Mouse (Mus musculus): ENCODE data around the gene Ahcy.
"Not testable (repeated sequence)": the region's sequence is repeated elsewhere in the genome, so short reads cannot be mapped to it uniquely, and the experiment has no call there.

Gene Ahcy

DNA sequence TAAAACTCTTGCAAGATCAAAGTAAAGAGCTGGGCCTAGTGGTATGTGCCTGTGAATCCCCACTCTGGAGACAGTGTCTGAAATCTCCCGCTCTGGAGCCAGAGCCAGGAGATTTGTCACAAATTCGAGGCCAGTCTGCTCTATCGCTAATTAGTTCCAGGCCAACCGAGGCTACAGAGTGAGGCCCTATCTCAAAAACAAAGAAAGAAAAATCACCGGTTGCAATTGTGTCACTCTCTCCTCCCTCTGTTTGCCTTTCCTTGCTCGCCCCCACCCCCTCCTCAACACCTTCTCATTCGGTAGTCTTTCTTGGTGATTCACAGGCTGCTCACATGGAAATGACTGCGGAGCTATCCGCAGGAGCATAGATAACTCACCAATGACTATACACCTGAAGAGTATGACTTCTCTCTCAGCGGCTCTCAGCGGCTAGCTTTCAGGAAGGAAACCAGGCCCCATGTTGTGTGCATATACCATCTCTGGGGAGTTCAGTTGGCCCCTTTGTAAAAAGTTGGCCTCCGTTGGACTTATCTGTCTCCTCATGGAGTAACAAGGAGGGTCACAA is 551 bp upstream of the Ahcy start:
- DNase-seq (ENCODE audit: low read depth, low spot score): peak; percentile 34

DNA sequence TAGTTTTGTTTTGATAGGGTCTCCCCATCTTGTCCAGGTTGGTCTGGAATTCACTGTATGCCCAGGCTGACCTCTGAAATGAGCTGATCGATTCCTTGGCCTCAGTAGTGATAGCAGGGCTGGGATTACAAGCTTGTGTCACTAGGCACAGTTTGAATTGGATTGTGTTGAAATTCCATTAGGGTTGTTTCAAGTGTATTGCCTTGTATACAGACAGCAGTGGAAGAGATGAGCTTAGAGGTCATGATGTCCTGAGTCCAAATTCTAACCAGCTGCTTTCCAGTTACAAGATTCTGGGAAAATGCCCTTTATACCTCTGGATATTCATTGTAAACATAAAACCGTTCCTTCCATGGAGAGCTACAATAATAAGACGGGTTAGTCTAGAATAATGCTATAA is 950 bp downstream of the Ahcy start:
- no peak for DNase-seq (ENCODE audit: low read depth, low spot score)

DNA sequence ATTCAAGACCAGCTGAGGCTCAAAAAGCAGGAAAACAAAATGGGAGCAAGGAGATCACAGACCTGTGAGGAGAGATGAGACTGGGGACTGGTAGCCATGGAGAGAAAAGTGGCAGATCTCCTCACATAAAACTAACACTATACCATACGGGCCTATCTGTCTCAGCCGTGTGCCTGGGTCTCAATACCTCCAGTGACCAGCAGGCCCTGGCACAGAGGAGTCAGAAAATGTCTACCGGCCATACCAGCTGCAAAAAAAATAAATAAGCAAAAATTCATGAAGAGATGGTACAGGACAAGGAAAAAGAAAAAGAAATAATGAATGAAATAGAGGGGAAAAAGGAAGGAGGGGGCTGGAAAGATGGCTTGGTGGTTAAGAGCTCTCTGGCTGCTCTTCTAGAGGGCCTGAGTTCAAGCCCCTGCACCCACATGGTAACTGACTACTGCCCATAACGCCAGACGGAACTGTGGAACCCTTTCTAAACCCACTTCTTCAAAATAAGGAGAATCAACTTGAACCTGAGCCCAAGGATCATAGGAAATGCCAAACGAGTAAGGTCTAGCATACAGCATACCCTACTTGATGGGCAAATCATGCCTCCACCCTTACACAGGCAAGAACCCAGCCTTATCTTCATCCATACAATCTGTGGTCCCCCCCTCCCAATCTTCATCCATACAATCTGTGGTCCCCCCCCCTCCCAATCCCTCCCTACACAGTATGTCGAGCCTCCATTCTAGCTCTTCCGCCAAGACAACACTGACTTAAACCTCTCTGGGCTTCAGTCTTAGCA is 1.7 kb downstream of the Ahcy start:
- no peak for DNase-seq (ENCODE audit: low read depth, low spot score)

DNA sequence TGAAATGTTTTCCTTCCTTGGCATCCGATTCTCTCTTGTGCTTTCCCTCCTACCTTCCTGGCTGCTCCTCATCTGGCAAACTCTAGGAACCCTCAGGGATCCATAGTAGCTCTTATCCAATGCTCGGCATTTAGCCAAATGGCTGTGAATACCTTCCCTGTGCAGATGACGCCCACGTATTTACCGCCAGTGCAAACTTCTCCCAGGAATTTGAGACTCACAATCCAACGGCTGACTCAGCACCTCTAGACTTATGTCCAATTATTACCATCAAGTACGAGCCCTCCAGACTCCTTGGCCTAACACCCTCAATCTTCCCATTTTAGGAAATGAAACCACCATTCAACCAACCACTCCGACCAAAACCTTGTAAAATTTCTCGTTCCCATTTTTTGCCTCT is 3.3 kb downstream of the Ahcy start:
- DNase-seq (ENCODE audit: low read depth, low spot score): no peak

DNA sequence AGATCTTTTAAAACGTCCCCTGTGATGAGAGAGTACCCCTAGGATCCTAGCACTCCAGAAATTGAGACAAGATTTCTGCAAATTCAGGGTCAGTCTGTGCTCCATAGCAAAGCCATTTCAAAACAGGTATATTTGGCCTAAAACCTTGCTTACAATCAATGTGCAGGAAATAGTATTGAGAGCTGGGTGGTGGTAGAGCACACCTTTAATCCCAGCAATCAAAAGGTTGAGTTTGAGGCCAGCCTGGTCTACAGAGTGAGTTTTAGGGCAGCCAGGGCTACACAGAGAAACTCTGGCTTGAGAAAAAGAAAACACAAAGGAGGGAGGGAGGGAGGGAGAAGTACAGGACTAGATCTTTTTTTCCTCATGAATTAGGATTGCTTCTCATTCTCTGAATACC is 16.9 kb downstream of the Ahcy start:
- DNase-seq (ENCODE audit: low read depth, low spot score): no peak

DNA sequence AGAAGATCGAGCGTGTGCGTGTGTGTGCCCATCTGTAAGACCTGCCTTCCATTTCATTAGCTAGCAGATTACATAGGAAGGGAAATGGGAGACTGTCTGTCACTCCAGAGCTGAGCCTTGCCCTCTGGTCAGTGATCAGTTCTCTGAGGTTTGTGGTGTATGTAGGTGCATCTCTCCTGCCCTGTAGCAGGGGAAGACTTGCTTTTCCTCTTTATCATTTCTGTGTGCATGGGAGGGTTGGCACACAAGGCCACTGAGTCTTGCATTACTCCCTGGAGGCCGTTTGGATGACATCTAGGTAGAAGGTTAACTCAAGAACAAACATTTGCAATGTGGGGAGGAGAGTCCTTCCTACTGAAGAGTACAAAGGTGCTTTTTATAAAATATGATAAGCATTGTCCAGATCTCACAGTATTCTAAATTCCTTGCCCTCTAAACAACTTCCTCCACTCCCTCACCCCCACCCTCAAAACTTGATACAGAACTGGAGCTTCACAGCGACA is 18.2 kb downstream of the Ahcy start:
- no peak for DNase-seq (ENCODE audit: low read depth, low spot score)

DNA sequence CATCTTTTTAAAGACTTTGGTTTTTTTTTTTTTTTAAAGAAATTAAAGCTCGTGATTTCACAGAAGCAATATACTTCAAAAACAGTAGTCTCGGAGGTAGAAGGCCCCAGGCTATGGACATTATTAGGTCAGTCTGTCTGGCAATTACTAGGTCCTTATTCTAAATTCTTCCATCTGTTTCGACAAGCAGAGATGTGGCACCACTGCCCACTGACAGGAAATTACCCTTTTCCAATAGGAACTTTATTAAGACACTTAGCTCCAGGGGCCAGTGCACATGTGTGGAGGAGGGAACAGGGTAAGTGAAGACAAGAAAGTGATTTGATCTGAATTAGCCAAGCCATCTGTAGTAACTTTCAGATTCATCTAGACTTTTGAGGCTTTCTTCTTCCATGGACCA is 19.6 kb downstream of the Ahcy start:
- DNase-seq (ENCODE audit: low read depth, low spot score): no peak

DNA sequence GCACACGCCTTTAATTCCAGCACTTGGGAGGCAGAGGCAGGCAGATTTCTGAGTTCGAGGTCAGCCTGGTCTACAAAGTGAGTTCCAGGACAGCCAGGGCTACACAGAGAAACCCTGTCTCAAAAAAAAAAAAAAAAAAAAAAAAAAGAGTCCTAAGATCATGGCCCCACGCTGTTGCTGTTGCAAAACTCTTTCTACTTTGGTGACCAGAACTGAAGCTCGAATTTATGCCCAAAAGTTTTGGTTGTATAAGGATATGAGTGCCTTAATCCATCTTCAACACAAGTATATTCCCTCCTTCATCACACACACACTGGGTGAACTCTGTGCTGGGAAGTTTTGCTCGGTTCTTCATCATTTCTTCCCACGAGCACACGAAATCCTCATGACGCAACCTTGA is 20.8 kb downstream of the Ahcy start:
- not testable (repeated sequence) for DNase-seq (ENCODE audit: low read depth, low spot score)

DNA sequence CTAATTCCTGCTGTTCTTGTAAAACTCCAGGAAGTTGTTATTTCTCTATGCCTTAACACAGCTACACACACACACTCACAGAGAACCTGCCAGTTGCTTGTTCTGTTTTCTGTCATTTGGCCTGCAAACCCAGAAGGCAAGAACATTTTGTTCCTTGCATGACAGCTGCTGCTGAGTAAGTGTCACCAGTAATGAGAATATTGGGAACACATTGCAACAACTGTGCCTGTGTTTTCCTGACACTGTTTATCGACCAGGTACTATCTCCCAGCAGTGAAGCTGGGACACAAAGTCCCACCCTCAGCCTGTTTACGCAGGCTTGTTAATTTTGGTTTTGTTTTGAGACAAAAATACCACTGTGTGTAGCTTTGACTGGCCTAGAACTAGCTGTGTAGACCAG is 21.6 kb downstream of the Ahcy start:
- DNase-seq (ENCODE audit: low read depth, low spot score): no peak

DNA sequence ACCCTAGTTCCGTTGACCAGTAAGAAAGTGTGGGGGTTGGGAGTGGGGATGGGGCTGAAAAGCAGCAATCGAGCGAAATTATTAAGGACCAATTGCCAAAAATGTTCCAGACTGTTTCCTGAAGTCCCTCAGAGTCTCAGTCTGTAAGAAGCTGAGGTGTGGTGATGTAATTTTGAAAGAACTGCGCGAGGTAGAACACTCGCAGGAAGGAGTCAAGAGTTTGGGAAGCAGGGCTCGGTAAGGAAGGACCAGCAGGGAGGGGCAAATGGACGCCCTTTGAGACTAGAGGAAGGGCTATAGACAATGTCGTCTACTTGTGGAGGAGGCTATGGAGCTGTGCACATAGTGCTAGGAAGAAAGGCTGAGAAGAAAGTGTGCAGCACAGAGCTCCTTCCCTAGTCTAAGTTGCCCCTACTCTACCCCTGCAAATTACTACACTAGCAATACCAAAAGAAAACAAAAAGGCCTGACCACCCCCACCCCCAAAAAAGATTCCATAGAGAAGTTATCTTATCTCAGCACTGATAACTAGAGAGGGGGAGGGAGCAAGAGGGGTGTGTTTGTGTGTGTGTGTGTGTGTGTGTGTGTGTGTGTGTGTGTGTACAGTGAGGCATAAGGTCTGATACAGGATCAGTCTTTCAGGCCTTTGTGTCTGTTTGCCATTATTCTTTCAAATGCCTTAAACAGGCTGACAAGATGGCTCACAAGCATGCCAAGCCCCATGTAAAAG is 22.5 kb downstream of the Ahcy start:
- DNase-seq (ENCODE audit: low read depth, low spot score): no peak

DNA sequence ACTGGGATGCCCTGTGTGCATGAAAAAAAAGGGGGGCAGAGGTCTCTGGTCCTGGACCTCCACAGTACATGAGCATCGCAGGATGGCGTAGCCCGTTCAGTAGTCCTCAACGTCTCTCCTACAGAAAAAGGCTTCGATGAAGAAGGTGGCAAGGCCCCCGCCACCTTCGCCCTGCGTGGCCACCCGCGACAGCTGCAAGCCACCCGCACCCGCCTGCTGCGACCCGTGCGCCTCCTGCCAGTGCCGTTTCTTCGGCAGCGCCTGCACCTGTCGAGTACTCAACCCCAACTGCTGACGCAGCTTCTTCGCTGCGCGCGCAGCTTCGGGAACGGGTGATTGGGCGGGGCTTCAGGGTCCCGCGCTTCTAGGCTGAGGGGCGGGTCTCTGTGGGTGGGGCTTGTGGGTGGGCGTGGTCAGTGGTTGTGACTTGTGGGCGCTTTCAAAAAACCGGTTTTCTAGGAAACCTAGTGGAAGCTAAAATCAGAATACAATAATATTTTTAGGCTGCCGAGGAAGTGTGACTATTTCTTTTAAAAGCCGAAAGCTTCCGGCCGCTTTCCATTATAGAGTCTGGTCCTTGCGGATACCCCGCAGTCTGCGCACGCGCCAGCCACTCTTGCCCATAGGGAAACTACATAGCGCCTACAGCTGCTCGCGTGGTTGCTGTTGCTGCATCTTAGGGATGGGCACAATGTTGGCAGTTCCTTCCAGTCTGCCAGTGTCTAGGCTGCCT is 23.6 kb downstream of the Ahcy start:
- DNase-seq (ENCODE audit: low read depth, low spot score): peak; percentile 98

DNA sequence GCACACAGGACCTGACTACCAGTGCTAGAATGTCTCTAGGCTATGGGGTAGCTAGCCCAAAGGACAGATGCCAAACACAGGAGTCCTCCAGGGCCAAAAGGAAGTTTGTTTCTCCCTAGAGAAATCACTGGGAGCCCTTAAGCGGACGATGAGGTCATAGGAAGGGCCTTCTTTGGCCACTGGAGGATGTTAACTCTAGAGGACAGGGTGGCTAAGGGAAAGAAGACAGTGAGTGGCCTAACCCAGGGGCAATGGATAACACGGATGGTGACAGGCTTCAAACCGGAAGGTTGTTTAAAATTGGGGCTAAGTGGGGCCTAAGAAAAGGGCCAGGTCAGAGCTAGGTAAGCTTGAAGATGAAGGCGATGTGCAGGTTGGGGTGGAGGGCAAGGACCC is 24.2 kb downstream of the Ahcy start:
- DNase-seq (ENCODE audit: low read depth, low spot score): no peak

DNA sequence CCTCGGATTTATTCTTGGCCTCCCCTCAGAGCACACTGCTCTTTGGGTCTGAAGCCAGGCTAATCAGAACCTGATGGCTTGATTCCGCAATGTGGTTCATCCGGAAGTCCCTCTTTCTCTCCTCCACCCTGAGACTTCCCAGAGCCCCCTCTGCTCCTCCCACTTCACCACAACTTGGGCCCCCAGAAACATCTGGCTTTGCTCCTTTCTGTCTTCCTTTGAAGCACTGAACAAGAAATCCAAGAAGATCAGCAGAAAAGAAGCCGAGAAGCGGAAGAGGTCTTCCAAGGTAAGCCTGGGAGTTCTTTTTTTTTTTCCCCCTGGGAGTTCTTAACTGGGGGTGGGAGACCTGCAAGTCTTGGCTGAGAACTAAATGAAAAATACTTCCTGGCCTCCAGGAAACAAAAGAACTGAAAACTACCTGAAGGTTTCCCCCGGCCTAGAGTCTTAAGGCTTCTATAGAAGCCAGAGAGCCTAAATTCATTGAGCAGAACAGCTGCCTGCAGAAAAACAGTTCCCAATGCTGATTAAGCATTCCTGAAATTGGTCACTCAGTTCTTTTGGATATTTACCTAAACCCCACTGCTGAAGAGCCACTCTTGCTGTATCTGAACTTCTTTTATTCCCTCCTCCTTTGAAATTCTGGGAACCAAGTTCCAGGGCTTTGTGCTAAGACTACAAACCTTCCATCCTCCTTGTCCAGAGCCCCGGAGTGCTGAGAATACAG is 26.7 kb downstream of the Ahcy start:
- DNase-seq (ENCODE audit: low read depth, low spot score): no peak

DNA sequence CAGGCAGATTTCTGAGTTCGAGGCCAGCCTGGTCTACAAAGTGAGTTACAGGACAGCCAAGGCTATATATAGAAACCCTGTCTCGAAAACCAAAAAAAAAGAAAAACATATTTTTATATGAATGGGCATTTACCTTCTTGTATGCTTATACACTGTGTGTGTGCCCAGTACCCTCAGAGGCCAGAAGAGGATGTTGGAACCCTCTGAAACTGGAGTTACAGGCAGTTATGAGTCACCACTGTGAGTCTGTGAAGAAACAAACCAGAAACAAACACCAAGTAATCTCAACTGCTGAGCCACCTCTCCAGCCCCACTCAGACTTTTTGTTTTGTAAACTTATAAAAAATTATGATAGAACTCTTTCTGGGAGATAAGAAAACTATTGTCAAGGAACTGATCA is 27.5 kb downstream of the Ahcy start:
- peak; percentile 17 for DNase-seq (ENCODE audit: low read depth, low spot score)

DNA sequence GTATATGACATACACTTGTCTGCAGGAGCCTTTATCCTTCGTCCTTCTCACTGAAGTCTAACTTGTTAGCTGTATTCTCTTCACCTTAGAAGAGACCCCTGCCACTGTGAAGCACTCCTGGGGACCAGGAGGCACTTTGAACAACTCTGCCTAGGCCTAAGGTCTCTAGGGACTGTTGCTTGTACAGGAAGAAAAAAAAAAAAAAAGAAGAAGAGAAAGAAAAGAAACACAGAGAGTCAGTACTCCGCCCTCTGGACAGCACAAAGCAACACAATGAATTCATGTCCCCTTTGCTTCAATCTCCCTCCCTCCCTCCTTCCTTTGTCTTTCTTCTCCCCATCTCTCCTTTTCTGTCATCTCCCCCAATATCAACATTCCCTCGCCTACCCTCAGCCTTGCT is 29.2 kb downstream of the Ahcy start:
- DNase-seq (ENCODE audit: low read depth, low spot score): no peak

DNA sequence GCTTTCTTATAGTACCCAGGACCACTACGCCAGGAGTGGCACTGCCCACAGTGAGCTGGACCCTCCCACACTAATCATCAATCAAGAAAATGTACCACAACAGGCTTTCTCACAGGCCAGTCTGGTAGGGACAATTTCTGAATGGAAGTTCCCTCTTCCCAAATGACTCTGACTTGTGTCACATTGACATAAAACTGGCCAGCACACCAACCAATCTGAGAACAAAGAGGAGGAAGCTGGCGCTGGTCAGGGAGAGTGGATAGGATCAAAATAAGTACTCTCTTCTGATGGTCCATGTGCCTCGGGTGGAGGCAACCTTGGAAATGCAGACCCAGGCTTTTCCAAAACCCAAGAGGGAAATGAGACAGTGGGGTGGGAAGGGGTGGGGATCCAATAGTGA is 29.8 kb downstream of the Ahcy start:
- DNase-seq (ENCODE audit: low read depth, low spot score): no peak

DNA sequence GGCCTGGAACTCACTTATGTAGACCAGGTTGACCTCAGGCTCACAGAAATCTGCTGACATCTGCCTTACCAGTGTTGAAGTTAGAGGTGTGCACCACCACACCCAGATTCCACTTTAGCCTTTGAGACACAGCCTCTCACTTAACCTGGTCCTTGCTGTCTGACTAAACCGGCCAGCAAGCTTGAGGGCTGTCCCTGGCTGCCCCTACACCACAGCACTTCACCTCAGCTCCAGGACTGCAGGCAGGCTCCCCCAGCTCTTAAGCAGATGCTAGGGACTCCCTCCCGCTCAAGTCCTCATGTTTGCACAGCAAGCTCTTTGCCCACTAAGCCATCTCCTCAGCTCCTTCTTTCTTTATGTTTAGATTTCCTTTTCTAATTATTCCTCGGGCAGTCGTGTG is 34.3 kb downstream of the Ahcy start:
- DNase-seq (ENCODE audit: low read depth, low spot score): no peak

DNA sequence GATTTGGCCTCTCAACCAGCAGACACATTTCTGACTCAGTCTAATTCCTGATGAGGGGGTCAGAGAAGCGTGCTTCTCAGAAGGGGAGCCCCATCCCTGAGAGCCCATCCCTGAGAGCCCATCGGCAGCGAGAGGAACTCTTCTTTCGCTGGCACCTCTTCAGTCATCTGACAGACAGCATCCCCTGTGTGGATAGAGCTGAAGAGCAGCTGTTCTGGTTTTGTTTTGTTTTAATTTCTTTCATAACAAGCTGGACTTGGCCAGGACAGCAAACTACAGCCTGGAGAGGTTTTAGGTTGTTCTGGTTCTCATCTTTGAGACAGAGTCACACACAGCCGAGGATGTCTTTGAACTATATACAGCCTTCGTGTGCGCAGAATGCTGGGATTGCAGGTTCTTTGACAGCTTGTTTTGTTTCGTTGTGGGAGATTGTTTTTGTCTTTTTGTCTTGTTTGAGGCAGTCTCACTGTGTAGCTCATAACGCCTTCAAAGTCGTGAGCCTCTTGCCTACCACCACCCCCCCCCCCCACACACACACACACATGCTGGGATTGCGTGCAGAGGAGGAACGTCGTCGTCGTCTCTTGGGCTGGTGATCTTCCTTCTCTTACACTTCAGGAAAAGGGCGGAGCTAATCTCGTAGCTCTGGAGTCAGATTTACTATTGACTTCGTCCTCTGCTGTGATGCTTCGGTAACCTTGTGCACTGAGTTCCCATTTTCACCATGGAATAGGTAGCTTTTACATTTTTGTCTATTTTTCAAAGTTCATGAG is 41.2 kb downstream of the Ahcy start:
- peak; percentile 34 for DNase-seq (ENCODE audit: low read depth, low spot score)

DNA sequence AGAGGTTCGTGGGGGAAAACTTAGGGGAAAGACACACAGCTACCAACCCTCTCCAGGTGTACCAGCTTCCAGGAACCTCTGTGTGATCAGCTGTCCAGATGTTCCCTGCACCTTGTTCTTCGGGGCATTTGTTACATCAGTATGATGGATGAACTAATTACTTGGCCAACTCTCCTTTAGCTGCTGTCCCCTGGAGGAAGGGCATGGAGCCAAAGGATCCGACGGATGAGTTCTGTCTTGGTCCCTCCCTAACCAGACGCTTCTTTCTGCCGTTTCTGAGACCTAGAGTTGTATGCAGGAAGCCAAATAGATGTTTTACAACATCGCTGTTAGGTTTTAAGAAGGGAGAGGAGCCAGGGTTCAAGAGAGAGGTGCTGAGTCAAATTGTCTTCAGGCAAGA is 43.5 kb downstream of the Ahcy start:
- DNase-seq (ENCODE audit: low read depth, low spot score): no peak

DNA sequence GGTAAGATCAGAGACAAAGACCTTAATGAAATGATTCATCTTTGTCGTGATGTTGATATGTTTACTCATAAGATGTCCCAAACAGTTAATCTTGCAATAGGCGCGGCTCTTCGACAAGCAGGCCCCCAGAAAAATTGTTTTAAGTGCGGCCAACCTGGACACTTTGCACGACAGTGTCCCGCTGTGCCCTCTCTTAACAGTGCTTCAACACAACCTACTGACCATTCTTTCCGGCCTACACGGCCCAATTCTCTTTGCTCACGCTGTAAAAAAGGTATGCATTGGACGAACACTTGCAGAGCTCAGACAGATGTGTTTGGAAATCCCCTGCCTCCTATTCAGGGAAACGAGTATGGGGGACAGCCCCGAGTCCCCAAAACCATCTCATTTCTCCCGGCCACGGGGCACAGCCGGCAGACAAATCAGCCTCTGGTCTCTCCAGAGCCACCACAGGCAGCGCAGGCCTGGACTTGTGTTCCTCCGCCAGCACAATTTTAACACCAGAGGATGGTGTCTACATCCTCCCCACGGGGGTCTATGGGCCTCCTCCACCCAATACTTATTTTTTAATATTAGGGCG is 54.0 kb downstream of the Ahcy start:
- not testable (repeated sequence) for DNase-seq (ENCODE audit: low read depth, low spot score)
